Mouse (Mus musculus) E14TG2a.4 (cell line): ENCODE measurements around the gene Tmem115.
"Not testable (repeated sequence)": the region's sequence is repeated elsewhere in the genome, so short reads cannot be mapped to it uniquely, and the experiment has no call there.

Experiments
- H3K27me3 ChIP-seq: 2 replicates; pipeline ENCODE4 v1.6.1; 2014; ENCODE audit warnings: low read length, control low read depth; ENCODE audit not compliant: insufficient read depth
- H3K36me3 ChIP-seq: 2 replicates; pipeline ENCODE4 v1.6.1; 2014; ENCODE audit warnings: low read length, control low read depth; ENCODE audit not compliant: insufficient read depth
- H3K4me1 ChIP-seq: replicated peaks from 2 replicates; pipeline ENCODE4 v1.6.1; 2014; ENCODE audit warnings: low read depth, low read length, control low read depth
- H3K4me3 ChIP-seq: replicated peaks from 2 replicates; pipeline ENCODE4 v1.5.1; 2014; ENCODE audit warnings: mild to moderate bottlenecking, low read length
- H3K9me3 ChIP-seq: 2 replicates; pipeline ENCODE4 v1.6.1; 2014; ENCODE audit warnings: low read length, control low read depth
- CTCF ChIP-seq: conservative IDR thresholded peaks from 2 replicates; pipeline ENCODE4 v1.5.1; 2014; ENCODE audit warnings: low read length
- NANOG ChIP-seq: IDR thresholded peaks from 2 replicates; pipeline ENCODE4 v1.6.1; 2014; ENCODE audit warnings: borderline replicate concordance, low read length, mixed read lengths
- POU5F1 ChIP-seq: IDR thresholded peaks from 2 replicates; pipeline ENCODE4 v1.6.1; 2014; ENCODE audit warnings: low read length, borderline replicate concordance

Tmem115 gene

GRCm38 (mm10) chr9:107570845-107571244 lies 37.1 kb downstream of the Tmem115 start:
- H3K9me3 ChIP-seq, result no peaks in the 10 kb centered on the region
- peaks cover 28% of the 10 kb centered on the region for H3K27me3 ChIP-seq
- peak overlapping the region; percentile 89 for H3K4me3 ChIP-seq
- peaks cover 65% of the 10 kb centered on the region for H3K4me1 ChIP-seq
- peaks cover 27% of the 10 kb centered on the region for H3K36me3 ChIP-seq
- TF ChIP-seq POU5F1, result no peak
- TF ChIP-seq CTCF, result no peak
- TF ChIP-seq NANOG, result no peak

GRCm38 (mm10) chr9:107571534-107572326 lies 38.0 kb downstream of the Tmem115 start:
- Histone ChIP-seq H3K4me1 (peaks cover 71% of the 10 kb centered on the region), H3K36me3 (peaks cover 27% of the 10 kb centered on the region), H3K27me3 (peaks cover 28% of the 10 kb centered on the region), H3K9me3 (no peaks in the 10 kb centered on the region), H3K4me3 (peak overlapping the region; percentile 89)
- TF ChIP-seq CTCF (no peak), POU5F1 (no peak), NANOG (no peak)

GRCm38 (mm10) chr9:107572327-107572662 lies 38.5 kb downstream of the Tmem115 start:
- Histone ChIP-seq H3K4me1 (peaks cover 71% of the 10 kb centered on the region), H3K9me3 (no peaks in the 10 kb centered on the region), H3K36me3 (peaks cover 27% of the 10 kb centered on the region), H3K4me3 (no peak overlapping the region; the same call in 1 of the 2 replicates), H3K27me3 (peaks cover 25% of the 10 kb centered on the region)
- TF ChIP-seq POU5F1 (no peak), NANOG (no peak), CTCF (no peak)

GRCm38 (mm10) chr9:107573774-107574173 lies 40.0 kb downstream of the Tmem115 start:
- peak; percentile 25 for TF ChIP-seq CTCF
- peaks cover 28% of the 10 kb centered on the region for H3K36me3 ChIP-seq
- H3K27me3 ChIP-seq, result peaks cover 19% of the 10 kb centered on the region
- not testable (repeated sequence) for H3K9me3 ChIP-seq, H3K4me3 ChIP-seq
- peaks cover 73% of the 10 kb centered on the region for H3K4me1 ChIP-seq

GRCm38 (mm10) chr9:107575579-107576356 lies 42.0 kb downstream of the Tmem115 start:
- H3K9me3 ChIP-seq, result no peaks in the 10 kb centered on the region
- H3K4me1 ChIP-seq, result peaks cover 78% of the 10 kb centered on the region
- TF ChIP-seq NANOG (no peak), POU5F1 (no peak), CTCF (no peak)
- H3K36me3 ChIP-seq, result peaks cover 38% of the 10 kb centered on the region
- peak overlapping the region; percentile 11; the same call in 1 of the 2 replicates for H3K4me3 ChIP-seq
- H3K27me3 ChIP-seq, result peaks cover 5% of the 10 kb centered on the region

GRCm38 (mm10) chr9:107576357-107577107 lies 42.8 kb downstream of the Tmem115 start, which contains the start of gene Hyal1:
Gene Hyal1 (plus strand): TSS chr9:107576927.
- Histone ChIP-seq H3K4me1 (peaks cover 78% of the 10 kb centered on the region), H3K36me3 (peaks cover 30% of the 10 kb centered on the region), H3K4me3 (peak within 1 kb of the TSS; percentile 77), H3K9me3 (no peaks in the 10 kb centered on the region), H3K27me3 (no peaks in the 10 kb centered on the region)
- TF ChIP-seq NANOG, result no peak
- no peak for TF ChIP-seq CTCF

GRCm38 (mm10) chr9:107577871-107578270 lies 44.1 kb downstream of the Tmem115 start:
- H3K4me1 ChIP-seq, result peaks cover 82% of the 10 kb centered on the region
- no peaks in the 10 kb centered on the region for H3K9me3 ChIP-seq
- no peaks in the 10 kb centered on the region for H3K27me3 ChIP-seq
- TF ChIP-seq NANOG (no peak), POU5F1 (no peak), CTCF (no peak)
- peaks cover 23% of the 10 kb centered on the region for H3K36me3 ChIP-seq
- peak overlapping the region; percentile 77; the same call in 1 of the 2 replicates for H3K4me3 ChIP-seq

- peak within 1 kb of the TSS; percentile 77; the same call in 1 of the 2 replicates for H3K4me3 ChIP-seq
- no peaks in the 10 kb centered on the region for H3K27me3 ChIP-seq
- H3K4me1 ChIP-seq, result peaks cover 85% of the 10 kb centered on the region
- peaks cover 26% of the 10 kb centered on the region for H3K36me3 ChIP-seq
- H3K9me3 ChIP-seq, result no peaks in the 10 kb centered on the region
- TF ChIP-seq POU5F1 (no peak), CTCF (no peak), NANOG (no peak)
These were observed 44.8 kb downstream of the Tmem115 start, which contains the start of gene Naa80 for GRCm38 (mm10) chr9:107578587-107578986. Gene Naa80 (plus strand): TSS chr9:107578887.
